Mouse (Mus musculus) intestine, embryonic 16.5 days (tissue): ENCODE measurements around the gene Mast3. TPM values are rescaled to one million over a fixed set of nuclear protein-coding genes. Genes with fewer than 3 reads are reported as not detected.
"Not testable (repeated sequence)": the region's sequence is repeated elsewhere in the genome, so short reads cannot be mapped to it uniquely, and the experiment has no call there.

Source experiments
- ATAC-seq: fragments of 200-750 bp; cut with Nextera tagmentation; 2 replicates; pipeline ENCODE4 v1.8.0; 2017; ENCODE audit warnings: moderate TSS enrichment, moderate library complexity
- H3K27ac ChIP-seq: fragments of 300-500 bp; sonication (generic); 2 replicates; pipeline ENCODE4 v1.5.1; 2014; ENCODE audit warnings: mild to moderate bottlenecking, low read length
- H3K27me3 ChIP-seq: fragments of 300-500 bp; sonication (generic); replicated peaks from 2 replicates; pipeline ENCODE4 v1.6.1; 2014; ENCODE audit warnings: low read length, control low read depth, mixed read lengths; ENCODE audit not compliant: control insufficient read depth, insufficient read depth
- H3K36me3 ChIP-seq: fragments of 300-500 bp; sonication (generic); 2 replicates; pipeline ENCODE4 v1.6.1; 2014; ENCODE audit warnings: low read length, control low read depth; ENCODE audit not compliant: control insufficient read depth, insufficient read depth
- H3K4me1 ChIP-seq: fragments of 300-500 bp; sonication (generic); 2 replicates; pipeline ENCODE4 v1.6.1; 2014; ENCODE audit warnings: low read length, control low read depth, mixed read lengths; ENCODE audit not compliant: control insufficient read depth, insufficient read depth
- H3K4me2 ChIP-seq: fragments of 300-500 bp; sonication (generic); 2 replicates; pipeline ENCODE4 v1.6.1; 2014; ENCODE audit warnings: low read depth, low read length, control low read depth
- H3K4me3 ChIP-seq: fragments of 300-500 bp; sonication (generic); 2 replicates; pipeline ENCODE4 v1.5.1; 2014; ENCODE audit warnings: mild to moderate bottlenecking, low read length
- H3K9ac ChIP-seq: fragments of 300-500 bp; sonication (generic); 2 replicates; pipeline ENCODE4 v1.6.1; 2014; ENCODE audit warnings: low read depth, low read length
- H3K9me3 ChIP-seq: fragments of 300-500 bp; sonication (generic); 2 replicates; pipeline ENCODE4 v1.6.1; 2016; ENCODE audit warnings: low read length, control low read depth; ENCODE audit not compliant: control insufficient read depth
- WGBS: fragments of 180-500 bp; shearing (Covaris S2); extraction: QIAGEN DNeasy Blood & Tissue Kit; methylation state at CpG from one replicate; pipeline ENCODE4 v1.1.7; 2014; 5-methylcytosine and 5-hydroxymethylcytosine counted together
- polyA plus RNA-seq: library from polyadenylated mRNA; unstranded; fragments of >200 nt; fragmentation: Nextera tagmentation; extraction: Ambion mirVana; gene quantifications from 2 replicates; pipeline ENCODE4 v1.2.1, GENCODE M21; 2015

Gene Mast3
- polyA plus RNA-seq, 1 experiment from 2014 or later = 12.9 TPM

DNA sequence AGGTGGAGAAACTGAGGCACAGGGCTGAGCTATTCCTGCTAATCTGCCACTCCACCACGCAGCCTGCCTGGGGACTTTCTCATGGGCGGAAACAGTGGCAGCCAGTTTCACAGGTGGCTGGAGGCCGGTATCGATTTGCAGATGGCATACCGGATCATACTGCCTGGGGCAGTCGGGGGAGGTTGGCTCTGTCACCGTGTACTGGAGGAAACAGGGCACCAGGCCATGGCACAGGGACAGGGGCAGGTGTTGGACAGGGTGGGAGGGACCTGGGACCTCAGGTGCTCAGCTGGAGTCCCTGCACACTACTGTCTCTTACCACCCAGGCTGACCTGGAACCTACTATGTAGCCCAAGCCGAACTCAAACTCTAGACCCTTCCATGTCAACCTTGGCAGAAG, 21.0 kb upstream of the Mast3 start:
- no peak for ATAC-seq
- Histone ChIP-seq H3K9ac (no peak overlapping the region), H3K27me3 (no peaks in the 10 kb centered on the region), H3K4me3 (no peak overlapping the region), H3K27ac (no peak overlapping the region), H3K9me3 (no peaks in the 10 kb centered on the region), H3K36me3 (no peaks in the 10 kb centered on the region), H3K4me2 (no peak overlapping the region), H3K4me1 (peaks cover under 1% of the 10 kb centered on the region; the same call in 1 of the 2 replicates)
- 83% methylated on average over 8 of the region's 8 CpGs for WGBS

DNA sequence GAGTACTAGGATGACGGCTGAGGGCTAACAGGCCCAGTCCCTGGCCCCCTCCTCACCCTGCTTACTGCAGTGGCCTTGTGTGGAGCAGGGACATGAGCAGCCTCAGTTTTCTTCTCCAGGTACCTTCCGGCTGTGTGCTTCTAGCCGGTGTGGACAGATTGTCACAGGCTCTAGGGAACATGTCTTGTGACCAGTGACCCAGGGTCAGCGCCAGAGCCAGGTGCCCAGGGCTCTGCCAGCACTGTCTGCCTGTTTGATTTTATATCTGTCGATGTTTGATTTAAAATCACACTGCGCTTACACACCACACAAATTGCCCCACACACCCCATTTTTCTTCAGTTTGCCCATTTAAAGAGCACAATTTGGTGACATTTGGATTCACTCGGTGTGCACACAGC, 18.9 kb upstream of the Mast3 start:
- WGBS = 87% methylated on average over 7 of the region's 7 CpGs
- Histone ChIP-seq H3K4me2 (no peak overlapping the region), H3K27ac (no peak overlapping the region), H3K4me1 (peaks cover 7% of the 10 kb centered on the region), H3K36me3 (no peaks in the 10 kb centered on the region), H3K27me3 (no peaks in the 10 kb centered on the region), H3K9ac (no peak overlapping the region), H3K4me3 (no peak overlapping the region), H3K9me3 (no peaks in the 10 kb centered on the region)
- ATAC-seq = no peak

- not testable (repeated sequence) for H3K27me3 ChIP-seq, H3K9ac ChIP-seq, H3K27ac ChIP-seq, H3K4me1 ChIP-seq, H3K9me3 ChIP-seq, H3K4me3 ChIP-seq, H3K36me3 ChIP-seq, H3K4me2 ChIP-seq, ATAC-seq
- WGBS = 77% methylated on average over 3 of the region's 3 CpGs
Observed at GRCm38 (mm10) chr8:70822594-70822993, 17.7 kb upstream of the Mast3 start.

- Histone ChIP-seq H3K4me2 (no peak overlapping the region), H3K36me3 (no peaks in the 10 kb centered on the region), H3K9ac (0 out of 2 replicates have a peak overlapping the region, but pooled peaks have one; percentile 17), H3K27ac (no peak overlapping the region), H3K27me3 (peaks cover 3% of the 10 kb centered on the region), H3K4me3 (no peak overlapping the region), H3K9me3 (no peaks in the 10 kb centered on the region), H3K4me1 (peaks cover 11% of the 10 kb centered on the region)
- WGBS = 45% methylated on average over 11 of the region's 11 CpGs
- no peak for ATAC-seq
Observed at GRCm38 (mm10) chr8:70821992-70822391, 17.1 kb upstream of the Mast3 start.

DNA sequence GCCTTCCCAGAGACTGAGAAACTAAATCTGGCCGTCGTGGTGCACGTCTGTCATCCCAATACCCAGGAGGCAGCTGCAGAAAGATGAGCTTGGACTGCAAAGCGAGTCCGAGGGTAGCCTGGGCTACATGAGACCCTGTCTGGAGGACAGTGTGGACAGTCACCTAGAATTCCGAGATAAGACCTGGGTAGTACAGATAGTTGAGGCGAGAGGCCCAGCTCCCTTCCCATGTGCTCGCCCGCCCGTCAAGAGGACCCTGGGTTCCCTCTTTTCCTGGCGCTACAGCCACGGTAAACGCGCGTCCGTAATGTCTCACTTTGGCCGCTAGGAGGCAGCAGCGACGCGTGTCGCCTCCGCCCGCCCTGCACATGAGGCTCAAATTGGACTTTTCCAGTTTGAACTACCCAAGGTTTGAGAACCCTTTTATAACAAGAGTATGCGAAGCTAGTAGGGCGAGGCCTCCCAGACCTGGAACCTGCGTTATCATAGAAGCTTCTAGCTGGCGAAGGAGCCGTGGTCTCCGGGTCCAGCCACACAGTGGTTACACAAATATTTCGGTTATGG, 16.6 kb upstream of the Mast3 start:
- Histone ChIP-seq H3K4me1 (peaks cover 11% of the 10 kb centered on the region), H3K27ac (no peak overlapping the region), H3K9ac (0 out of 2 replicates have a peak overlapping the region, but pooled peaks have one; percentile 17), H3K9me3 (no peaks in the 10 kb centered on the region), H3K4me2 (no peak overlapping the region), H3K27me3 (peaks cover 8% of the 10 kb centered on the region), H3K36me3 (no peaks in the 10 kb centered on the region), H3K4me3 (no peak overlapping the region)
- ATAC-seq = peak; percentile 14; the same call in 1 of the 2 replicates
- 16% methylated on average over 30 of the region's 30 CpGs for WGBS

DNA sequence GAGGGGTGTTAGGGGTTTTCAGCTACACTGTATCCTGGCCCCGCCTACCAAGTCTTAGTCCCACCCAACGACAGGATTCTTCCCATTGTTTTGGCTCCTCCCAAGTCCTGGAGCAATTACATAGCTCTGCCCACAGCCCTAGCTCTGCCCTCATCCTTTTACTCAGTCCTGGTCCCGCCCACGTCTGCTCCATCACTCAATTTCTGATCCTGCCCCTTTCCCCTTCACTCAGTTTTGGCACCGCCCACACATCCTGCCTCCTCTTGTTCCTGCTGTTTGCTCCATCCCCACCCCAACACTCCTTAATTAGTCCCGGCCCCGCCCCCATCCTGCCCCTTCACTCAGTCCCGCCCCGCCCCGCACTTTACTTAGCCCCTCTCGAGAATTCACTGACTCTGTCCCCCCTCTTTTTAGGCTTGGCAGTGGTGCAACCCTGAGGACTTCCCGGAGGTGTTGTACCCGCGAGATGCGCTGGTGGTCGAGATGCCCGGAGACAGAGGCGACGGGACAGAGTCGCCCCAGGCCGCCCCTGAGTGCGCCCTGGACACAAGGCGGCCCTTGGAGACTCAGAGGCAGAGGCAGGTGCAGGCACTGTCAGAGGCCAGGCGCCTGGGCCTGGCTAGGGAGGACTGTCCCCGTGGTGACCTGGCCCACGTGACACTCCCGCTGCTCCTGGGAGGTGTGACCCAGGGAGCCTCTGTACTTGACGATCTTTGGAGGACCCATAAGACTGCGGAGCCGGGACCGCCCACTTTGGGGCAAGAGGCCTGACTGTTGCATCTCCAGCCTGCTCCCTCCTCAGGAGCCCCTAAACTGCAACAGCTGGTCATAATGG, 15.5 kb upstream of the Mast3 start:
- peak overlapping the region; percentile 14 for H3K4me3 ChIP-seq
- H3K9me3 ChIP-seq = no peaks in the 10 kb centered on the region
- peak; percentile 78 for ATAC-seq
- peaks cover 11% of the 10 kb centered on the region for H3K4me1 ChIP-seq
- peak overlapping the region; percentile 23; the same call in 1 of the 2 replicates for H3K27ac ChIP-seq
- H3K27me3 ChIP-seq = peaks cover 14% of the 10 kb centered on the region
- H3K4me2 ChIP-seq = peak overlapping the region; percentile 44
- WGBS = 7% methylated on average over 31 of the region's 31 CpGs
- 0 out of 2 replicates have a peak overlapping the region, but pooled peaks have one; percentile 29 for H3K9ac ChIP-seq
- no peaks in the 10 kb centered on the region for H3K36me3 ChIP-seq

DNA sequence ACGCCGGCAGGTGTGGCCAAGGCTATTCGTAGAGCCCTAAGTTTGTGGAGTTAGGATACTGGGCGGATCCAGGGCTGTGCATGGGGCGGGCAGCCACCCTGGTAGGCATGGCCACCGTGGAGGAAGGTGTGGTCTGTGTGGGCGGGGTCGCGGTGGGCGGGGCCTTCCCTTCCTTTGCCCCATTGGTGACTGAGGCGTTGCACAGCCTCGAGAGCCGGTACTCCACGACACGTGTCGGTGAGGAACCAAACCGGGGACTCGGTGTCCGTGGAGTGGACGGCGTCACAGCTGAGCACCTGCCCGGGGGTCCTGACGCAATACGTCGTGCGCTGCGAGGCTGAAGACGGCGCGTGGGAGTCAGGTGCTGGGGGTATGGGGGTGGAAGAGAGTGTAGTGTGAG, 11.8 kb upstream of the Mast3 start:
- WGBS = 8% methylated on average over 30 of the region's 30 CpGs
- H3K27me3 ChIP-seq = peaks cover 14% of the 10 kb centered on the region
- peak overlapping the region; percentile 19 for H3K4me3 ChIP-seq

GRCm38 (mm10) chr8:70812885-70813284, 8.0 kb upstream of the Mast3 start:
- Histone ChIP-seq H3K4me3 (no peak overlapping the region), H3K4me2 (no peak overlapping the region), H3K9me3 (no peaks in the 10 kb centered on the region), H3K36me3 (no peaks in the 10 kb centered on the region), H3K27ac (no peak overlapping the region), H3K27me3 (peaks cover 14% of the 10 kb centered on the region), H3K9ac (no peak overlapping the region), H3K4me1 (peaks cover 7% of the 10 kb centered on the region; the same call in 1 of the 2 replicates)
- ATAC-seq = no peak
- WGBS = 54% methylated on average over 4 of the region's 4 CpGs

More for the DNA sequence above, 11.8 kb upstream of the Mast3 start:
- Histone ChIP-seq H3K4me2 (peak overlapping the region; percentile 57), H3K27ac (no peak overlapping the region), H3K36me3 (no peaks in the 10 kb centered on the region), H3K9ac (no peak overlapping the region), H3K4me1 (peaks cover 11% of the 10 kb centered on the region), H3K9me3 (no peaks in the 10 kb centered on the region)
- peak; percentile 62 for ATAC-seq

DNA sequence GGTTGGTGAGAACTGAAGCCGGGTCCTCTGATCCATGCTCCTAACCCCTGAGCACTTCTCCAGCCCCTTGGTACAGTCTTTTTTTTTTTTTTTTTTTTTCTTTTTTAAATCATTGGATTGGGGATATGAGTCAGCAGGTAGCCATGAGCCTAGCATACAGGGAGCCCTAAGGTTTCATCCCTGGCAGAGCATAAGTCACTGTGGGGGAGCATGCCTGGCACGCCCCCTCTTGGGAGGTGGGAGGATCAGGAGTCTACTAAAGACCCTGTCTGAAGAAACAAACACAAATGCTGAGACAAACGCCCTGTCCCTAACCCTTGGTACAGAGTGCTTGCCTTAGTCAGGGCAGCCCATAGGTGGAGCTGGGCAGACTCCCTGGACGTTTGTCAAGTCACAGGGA, 7.2 kb upstream of the Mast3 start:
- Histone ChIP-seq H3K27ac (no peak overlapping the region), H3K9me3 (no peaks in the 10 kb centered on the region), H3K36me3 (no peaks in the 10 kb centered on the region), H3K27me3 (peaks cover 11% of the 10 kb centered on the region), H3K4me1 (peaks cover 4% of the 10 kb centered on the region; the same call in 1 of the 2 replicates), H3K4me2 (no peak overlapping the region), H3K4me3 (no peak overlapping the region), H3K9ac (no peak overlapping the region)
- WGBS = 57% methylated on average over 4 of the region's 4 CpGs
- no peak for ATAC-seq
